Mouse (Mus musculus) ES-CJ7 (cell line): ENCODE data around the gene Scaper.
A peak's percentile ranks its signal among the peaks of the same experiment; 100 is the strongest.

Experiments used
- DNase-seq: peaks from one replicate; pipeline ENCODE4 v3.0.0; 2011; ENCODE audit warnings: low read depth, low spot score

The Scaper gene

DNA sequence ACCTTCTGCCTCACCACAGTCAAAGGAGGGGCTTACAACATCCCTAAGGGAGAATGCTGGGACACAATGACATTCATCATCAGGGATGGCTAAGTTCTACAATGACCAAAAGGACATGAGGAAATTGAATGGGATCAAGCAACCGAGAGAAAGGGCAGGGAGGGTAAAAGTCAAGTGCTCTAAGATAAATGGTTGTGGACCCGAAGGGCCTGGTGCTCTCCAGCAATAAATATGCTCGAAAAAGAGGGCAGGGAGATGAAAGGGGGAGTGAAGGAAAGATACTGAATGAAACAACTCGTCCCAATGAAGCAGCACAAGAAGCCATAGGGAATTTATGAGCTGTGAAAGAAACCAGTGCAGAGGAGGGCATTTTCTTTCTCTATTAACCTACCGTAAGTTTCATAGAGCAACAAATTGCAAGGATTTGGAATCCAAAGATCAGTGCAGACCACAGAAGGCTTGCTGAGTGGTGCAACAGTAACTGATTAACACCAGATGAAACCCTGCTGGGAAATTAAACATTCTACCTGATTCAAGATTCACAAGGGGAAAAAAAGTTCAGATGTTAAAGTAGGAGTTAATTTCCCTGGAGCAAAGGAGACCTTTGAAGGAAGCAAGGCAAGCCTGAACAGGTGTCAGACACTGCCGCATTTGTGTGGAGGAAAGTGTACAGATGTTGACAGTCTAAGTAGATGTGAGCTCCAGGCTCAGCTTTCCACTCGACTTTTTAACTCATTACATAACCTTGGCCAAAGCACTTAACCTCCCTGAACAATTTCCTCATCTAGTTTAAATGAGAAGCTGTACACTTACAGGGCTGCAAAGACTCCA is 329.0 kb downstream of the Scaper start:
- DNase-seq: no peak

DNA sequence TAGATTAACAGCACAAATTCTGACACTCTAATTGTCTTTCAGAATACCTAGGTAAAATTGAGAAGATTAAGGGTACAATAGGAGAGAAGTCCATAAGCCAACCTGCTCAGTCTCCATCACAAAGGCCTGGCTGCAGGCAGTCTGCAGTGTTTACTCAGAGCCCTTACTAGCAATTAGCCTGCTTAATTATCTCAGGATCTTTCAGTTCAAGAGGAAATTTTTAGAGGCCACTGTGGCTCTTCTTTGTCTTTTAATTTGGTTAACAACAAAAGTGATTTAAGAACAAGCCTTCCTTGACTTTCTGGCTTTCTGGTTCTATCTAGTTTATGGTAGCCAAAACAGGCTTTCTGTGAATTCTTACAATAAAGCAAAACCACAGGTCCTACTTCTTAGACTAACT is 339.3 kb downstream of the Scaper start:
- DNase-seq: peak; percentile 76

DNA sequence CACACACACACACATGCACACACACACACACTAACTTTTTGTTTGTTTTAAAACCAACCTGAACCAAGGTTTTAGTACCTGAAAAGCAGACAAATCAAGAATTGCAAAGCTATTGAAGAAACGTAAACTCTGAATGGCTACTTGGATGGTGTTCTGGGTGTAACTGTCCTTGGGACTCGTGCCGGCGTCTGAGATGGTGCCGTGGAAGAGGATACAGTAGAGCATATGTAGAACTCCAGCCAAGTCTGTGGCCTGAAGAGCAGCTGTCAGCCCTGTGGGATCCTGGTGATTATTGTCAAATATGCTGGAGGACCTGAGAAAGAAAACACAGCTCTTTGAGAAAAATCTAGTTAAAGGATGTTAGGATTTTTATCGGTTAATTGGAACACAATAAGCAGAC is 351.8 kb downstream of the Scaper start:
- no peak for DNase-seq

DNA sequence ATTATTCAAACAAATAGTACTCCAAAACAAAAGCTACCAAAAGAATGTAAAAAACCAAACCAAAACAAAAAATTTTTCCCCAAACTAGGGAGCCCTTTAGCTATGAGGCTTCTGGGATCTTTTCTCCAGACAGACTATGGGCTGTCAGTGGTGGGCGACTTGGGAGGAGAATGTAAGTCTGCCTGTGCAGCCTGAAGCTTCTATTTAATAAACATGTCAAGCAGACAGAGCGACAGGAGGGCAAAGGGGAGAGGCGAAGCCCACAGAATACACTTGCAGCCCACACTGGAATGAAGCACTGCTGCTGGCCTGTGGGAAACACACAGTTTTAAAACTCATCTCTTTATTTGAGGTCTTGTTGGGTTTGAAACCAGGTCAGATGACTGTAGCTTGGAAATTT is 356.5 kb downstream of the Scaper start:
- no peak for DNase-seq

DNA sequence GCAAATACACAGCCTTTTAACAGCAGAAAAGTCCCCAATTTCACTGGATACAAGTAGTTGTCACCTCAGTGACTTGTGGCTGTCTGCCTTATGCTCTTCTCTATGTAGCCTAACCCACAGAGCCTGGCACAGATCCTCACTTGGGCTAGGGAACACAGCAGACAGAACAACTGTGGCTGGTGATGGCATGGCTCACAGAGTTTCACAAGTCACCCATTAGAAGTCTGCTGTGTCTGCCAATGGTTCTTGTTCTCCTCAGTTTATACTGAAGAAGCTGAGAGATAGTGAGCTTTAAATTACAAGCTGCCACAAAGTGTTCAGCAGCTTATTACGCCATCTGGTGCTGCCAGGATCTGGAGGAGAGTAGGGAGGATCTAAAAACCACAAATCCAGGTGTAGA is 361.3 kb downstream of the Scaper start:
- no peak for DNase-seq

DNA sequence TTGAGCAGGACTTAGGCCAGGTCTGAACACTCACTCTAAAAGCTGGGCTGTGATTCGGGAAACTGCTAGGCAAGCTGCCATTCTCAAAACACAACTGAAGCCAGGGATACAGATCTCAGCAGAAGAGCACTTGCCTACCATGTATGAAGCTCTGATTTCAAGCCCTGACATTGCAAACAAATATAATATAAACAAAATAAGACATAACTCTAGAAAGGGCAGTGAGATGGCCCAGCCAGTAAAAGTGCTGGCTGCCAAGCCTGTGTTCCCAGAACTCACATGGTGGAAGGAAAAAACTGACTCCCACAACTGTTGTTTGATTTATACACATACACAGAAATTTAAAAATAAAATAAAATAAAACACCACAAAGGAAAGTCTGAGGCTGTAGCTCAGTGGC is 366.8 kb downstream of the Scaper start:
- no peak for DNase-seq

DNA sequence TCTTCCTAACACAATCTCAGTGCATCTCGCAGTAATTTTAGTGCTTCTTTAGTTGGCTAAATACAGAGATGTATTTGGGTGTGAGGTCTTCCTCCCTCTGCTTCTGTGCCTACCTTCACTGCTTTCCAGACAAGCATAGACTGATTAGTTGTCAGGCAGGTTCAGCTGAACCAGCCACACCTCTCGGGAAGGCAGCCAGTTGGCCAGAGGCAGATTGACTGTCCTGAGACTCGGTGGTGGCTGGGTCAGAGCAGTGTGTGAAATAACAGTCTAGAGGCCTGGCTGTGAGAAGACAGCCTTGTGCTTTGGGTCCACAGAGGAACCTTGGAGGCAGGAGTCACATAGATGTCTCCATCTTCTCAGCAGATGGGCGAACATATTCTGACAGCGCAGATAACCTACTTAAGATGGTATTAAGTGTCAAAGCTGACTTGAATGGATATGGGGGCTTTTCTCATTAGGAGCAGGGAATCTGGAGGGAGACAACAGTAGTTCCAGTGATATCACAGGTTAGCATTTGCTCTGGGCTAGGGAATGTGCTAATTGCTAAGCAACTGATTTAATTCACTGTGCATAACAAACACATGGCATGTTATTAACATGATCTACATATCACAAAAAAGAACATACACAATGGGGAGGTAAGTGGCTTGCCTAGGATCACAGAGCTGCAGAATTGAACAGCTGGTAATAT is 369.3 kb downstream of the Scaper start:
- DNase-seq: no peak

DNA sequence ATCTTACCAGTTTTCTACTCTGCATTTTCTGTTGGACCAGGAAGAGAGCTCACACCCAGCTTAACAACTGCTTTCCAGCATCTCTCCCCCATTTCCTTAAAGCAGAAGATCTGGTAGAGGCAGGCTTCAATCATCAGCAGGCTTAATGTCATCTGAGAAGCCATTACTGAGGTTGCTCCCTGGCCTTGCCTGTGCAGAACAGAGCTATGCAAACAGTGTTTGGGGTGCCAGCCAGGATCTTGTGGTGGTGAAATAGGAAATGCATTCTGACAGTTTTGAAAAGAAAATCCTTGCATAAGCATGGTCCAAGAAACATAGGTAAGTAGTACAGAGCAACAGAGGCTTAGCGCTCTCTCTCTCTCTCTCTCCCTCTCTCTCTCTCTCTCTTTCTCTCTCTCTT is 377.0 kb downstream of the Scaper start:
- no peak for DNase-seq

DNA sequence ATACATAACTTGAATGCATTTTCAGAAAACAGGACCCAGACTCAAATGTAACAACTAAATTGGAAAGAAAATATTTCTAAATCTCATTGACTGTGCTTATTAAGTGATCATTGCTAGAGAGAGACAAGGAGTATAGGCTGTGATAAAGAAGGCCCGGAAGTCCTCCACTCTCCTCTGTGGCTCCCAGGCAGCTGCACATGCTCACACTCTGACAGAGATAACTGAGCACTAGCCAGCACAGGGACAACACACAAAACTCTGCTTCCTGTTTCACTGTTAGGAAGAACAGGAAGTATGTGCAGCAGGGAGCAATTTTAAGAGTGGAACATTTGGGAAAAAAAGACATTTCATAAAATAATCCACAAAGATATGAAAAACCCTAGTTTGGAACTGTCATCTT is 382.9 kb downstream of the Scaper start:
- DNase-seq: no peak

DNA sequence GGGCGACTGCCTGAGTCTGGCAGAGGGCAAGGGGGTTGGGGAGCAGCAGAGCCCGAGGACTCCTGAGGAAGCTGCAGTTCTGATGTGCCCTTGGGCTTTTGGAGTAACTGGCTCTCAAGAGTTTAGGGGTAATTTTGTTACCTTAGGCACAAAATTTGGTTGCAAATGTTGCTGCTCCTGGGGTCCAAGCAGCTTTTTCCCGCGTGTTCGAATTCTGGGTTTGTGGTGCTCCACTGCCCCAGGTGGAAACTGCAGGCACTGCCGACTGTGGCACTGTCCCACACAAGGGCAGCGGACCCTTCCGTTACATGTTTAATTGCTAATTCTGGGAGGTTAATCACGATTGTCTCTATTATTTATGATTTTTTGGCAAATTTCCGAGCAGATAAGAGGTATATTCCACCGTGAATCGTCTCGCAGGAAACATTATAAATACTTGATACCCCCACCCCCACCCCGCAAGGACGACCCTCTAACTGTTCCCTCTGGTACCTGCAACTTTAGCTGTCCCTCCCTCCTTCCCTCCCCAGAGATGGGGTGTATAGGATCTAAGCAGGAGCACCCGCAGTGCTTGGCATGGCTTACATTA is 388.5 kb downstream of the Scaper start:
- peak; percentile 25 for DNase-seq

DNA sequence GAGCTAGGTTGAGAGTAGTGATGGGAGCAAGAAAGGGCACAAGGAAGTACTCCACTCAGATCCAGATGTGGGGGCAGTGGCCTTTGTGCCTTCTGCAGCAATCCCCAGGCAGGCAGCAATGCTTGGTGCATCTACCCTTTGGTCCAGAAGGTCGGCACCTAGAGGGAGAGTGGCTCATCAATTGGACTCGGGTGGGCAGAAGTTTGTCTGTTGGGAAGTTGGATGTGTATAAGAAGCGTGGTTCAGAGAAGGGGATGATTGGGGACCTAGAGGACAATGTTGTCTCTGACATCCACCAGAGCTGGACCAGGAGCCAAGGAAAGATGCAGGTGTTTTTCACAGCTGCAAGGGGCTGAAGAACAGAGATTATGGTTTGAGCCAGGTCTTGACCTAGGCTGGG is 389.0 kb downstream of the Scaper start:
- no peak for DNase-seq

DNA sequence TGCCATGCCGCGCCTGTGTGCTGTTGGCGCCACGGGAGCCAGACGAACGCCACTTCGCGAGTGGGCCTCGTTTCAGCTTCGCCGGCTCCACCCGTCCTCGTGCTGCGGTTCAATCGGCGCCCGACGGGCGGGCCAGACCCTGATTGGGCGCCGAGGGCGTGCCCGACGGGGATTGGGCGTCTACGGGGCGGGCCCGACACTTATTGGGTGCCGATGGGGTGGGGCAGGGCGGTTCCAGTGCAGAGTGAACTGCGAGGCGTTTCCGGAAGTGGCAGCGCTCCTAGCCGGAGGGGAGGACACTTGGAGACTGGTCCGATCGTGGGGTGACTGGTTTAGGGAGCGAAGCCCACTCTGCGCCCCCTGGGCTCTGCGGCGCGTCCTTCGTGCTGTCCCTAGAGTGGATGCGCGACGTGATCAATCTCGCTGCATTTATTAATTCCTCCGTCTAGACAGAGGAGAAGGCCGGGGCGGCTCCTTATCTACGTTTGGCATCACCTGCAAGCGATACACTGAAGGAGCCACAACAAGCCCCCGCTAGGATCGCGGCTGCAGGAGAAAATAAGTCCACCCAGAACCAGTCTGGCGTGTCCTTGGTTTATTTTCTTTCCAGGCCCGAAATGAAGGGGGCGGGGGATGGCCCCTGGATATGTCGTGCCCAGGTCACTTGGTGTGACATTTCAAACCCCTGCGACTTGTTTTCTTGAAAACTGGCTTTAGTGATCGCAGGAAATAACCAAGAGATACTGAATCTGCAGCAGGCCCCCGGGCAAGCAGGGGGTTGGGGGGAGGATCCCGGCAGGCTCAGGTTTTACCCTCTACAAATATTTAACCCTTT is 391.5 kb downstream of the Scaper start:
- DNase-seq: peak; percentile 69

DNA sequence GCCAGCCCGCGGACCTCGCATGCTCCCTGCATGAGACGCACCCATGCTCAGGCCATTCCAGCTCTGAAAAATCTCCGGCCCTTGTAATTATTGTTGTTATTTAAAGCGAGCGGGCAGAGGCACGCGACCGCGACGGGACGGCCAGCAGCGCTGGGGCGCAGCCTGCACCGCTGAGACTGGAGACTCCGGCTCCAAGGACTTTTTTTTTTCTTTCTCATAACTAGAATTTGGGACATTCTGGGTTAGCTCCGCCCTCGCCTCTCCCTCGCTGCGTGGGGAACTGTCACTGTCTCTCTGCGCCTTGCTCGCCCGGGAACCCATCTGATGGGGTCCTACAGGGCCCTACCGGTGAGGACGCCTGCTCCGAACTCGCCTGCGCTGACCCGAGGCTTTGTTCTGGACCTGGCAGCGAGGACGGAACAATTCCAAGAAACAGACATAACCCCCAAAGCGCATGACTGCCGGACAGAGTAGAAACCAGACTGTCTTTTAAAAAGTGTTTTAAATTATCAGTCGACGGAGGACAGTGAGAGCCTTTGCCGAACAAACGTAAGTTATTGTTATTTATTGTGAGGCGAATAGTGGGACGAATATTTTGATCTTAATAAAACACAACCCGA is 392.3 kb downstream of the Scaper start:
- DNase-seq: no peak

DNA sequence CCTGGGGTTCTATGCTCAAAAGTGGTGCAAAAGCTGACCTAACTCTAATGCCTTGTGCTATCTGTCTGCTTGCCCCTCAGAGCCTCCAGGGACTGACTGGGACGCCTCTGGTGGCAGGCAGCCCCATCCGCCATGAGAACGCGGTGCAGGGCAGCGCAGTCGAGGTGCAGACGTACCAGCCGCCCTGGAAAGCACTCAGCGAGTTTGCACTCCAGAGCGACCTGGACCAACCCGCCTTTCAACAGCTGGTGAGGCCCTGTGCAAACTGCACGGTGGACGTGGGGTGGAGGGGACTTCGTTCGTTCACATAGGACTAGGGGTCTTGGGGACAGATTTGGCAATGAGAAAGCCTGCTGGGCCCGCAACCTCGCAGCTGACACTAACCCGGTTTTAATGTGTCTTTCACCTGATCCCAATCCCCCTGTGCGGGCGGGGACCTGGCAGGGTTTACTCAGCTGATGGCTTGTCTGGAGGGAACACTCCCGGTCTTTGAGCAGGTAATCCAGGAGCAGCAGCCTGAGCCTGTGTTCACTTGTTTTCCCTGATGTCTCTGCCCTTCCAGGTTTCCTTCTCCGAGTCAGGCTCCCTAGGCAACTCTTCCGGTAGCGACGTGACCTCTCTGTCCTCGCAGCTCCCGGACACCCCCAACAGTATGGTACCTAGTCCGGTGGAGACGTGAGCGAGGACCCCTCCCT is 392.9 kb downstream of the Scaper start:
- peak; percentile 45 for DNase-seq

DNA sequence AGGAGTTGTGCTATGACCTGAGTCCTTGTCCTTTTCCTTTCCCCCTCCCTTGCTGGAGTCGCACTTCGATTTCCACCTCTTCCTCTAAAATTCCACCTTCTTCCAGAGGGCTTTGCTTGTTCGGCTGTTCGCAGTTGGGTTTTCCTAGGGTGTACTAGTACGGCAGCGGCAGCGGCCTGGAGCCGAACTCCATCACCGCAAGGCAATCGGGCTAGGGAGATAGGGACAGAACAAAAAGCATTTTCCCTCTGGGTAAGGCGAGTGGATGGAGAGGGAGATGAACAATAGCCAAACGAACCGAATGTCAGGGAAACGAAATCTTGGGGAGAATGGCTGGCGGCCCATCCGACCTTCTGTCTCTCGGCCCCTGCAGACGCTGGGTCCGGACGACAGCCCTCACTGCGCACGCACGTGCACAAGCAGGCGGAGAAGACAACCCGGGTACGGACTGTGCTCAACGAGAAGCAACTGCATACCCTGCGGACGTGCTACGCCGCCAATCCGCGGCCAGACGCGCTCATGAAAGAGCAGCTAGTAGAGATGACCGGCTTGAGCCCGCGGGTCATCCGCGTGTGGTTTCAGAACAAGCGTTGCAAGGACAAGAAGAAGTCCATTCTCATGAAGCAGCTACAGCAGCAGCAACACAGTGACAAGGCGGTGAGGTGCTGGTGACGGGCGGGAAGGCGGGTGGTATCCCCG is 394.1 kb downstream of the Scaper start:
- DNase-seq: peak; percentile 59

DNA sequence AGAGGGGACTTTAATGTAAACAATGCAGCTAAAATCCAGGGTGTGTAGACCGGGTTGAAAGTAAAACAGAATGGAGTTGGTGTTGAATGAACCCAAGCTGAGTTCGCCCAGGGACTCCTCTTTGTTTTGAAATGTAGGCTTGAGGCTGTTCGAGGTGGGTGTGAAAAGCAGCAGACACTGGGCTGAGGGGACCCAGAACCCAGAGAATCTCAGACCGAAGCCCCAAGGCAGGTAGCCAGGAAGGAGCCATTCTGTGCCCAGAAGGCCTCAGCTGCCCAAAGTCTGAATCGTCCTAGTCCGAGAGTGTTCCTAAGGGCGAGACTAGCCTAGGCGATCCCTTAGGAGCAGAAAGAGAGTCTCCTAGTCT is 394.6 kb downstream of the Scaper start:
- no peak for DNase-seq

DNA sequence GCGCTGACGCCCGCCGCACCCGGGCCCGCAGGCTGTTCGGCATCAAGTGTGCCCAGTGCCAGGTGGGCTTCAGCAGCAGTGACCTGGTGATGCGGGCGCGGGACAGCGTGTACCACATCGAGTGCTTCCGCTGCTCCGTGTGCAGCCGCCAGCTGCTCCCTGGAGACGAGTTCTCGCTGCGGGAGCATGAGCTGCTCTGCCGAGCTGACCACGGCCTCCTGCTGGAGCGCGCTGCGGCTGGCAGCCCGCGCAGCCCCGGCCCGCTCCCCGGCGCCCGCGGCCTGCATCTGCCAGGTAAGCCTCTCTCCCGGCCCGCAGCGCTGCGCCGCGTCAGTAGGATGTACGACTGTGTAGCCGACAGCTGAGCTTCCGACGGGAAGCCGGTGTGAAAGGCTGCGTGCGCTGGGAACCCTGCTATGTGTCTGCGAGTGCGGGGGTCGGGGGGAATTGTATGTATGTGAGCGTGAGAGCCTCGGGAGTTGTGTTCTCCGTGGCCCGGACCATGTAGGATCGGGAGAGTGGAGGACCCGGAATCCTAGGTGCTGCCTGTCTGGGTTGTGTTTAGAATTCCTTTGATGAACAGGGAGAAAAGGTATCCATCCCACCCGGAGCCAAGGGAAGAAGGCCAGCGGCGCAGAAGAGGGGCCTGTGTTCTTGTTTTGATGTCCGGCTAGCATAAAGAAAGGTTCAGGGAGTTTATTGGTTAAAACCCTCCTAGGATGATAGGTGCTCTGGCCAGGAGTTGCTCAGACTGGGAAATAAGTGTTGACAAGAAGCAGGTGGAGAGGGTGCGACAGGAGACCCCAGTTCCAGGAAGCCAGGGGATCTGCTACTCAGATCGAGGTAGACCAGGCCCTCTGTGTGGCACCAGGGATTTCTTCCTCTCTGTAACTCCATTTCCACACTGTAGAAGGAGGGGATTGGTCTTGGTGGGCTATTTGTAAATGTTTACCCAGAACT is 395.3 kb downstream of the Scaper start:
- DNase-seq: no peak

DNA sequence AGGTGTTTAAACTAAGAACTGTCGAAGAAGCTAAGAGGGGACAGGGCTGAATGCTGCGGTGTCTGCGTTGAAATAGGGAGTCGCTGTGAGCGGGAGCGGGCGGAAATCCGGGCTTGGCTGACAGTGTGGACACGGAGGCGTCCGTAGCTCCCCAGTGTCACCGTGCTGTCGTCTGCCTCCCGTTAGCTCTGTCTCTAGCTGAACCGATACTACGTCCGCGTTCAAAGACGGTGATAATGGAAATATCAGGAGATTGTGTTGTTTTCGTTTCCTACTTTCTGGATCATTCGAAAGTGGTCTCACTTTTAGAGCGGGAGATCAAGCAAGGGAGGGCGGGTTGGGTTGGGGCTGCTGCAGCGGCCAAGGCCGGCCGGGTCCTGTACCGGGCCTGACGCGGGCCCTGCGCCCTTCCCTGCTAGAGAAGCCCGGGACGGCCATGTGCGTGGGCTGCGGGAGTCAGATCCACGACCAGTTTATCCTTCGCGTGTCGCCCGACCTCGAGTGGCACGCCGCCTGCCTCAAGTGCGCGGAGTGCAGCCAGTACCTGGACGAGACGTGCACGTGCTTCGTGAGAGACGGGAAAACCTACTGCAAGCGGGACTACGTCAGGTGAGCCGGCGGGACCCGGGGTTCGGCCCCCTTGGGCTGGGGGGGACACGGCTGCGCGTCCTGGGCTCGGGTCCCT is 396.1 kb downstream of the Scaper start:
- no peak for DNase-seq

DNA sequence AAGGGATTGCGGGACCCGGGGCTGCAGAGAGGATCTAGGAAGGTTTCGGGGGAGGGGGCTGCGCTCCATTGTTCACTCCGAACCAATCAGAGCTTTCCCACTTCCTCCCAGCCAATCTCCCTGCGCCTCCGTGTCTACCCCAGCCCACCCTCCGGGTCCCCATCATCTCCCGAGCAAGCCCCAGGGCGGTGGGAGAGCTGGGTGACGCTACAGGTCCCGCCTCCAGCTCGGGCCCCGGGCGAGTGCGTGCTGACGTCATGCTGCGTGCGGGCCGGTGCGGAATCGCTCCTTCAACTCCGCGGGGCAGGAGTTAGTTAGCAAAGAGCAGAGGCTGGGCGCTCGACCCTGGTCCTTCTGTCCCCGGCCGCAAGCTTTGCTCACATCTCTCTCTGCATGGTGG is 397.0 kb downstream of the Scaper start:
- peak; percentile 95 for DNase-seq
